In the genomic region with DNA sequence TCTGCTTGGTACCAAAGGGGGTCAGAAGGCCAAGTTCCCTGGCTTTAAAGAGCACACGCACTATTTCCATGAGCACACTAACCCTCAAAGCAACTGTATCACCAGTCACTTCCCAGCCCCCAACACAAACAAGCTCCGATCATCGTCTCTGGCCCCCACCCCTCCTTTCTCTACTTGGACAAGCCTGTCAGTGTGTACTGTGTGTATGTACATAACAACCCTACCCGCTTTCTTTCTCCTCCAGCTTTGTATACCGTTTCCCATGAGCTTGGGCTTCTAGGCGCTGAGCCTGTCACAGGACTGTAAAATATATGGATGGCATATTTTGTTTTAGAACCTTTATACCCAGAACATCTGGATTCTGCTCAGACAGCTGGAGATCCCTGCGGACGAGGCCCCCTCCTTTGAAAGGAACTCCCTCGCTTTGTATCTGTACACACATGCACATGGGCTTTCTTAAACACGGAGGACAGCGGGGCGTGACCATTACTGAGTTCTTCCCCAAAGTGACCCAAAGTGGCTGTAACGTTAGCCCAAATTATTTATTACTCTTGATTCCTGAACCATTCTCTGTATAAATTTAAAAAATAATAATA, we compare ENCODE assay signal across 9 mouse cellular contexts.
DNase-seq lines count a peak whose midpoint lies in the region; ATAC-seq and TF ChIP-seq lines count a peak whose summit lies in the region.
"Had no signal": no experiment of that assay in that cellular context is flagged by ENCODE, and none has a peak within 500 bp of the region (broad histone marks: within the 10 kb centered on the region; RNA-seq: fewer than 3 reads in every experiment).

No protein-coding gene starts in this region.

- TF ChIP-seq CTCF in ES-Bruce4 (IDR thresholded peaks at IDR 0.05; ENCODE audit: low read depth, low read length), result no peak

- no peak for DNase-seq in kidney, postnatal 10 days
- peak; percentile 54 for DNase-seq in embryonic facial prominence, embryonic 14.5 days (ENCODE audit: low spot score)
- no peak for DNase-seq in frontal cortex, postnatal 25 days (ENCODE audit: low spot score in 2 of 2)
- DNase-seq in testis, postnatal 10 days (ENCODE audit: low spot score), result no peak

- H3K36me3 ChIP-seq in kidney, embryonic 15.5 days, result no peaks in the 10 kb centered on the region
- no peaks in the 10 kb centered on the region for H3K36me3 ChIP-seq in ES-Bruce4 (ENCODE audit: control insufficient read depth, insufficient read depth, low read length, poor library complexity, severe bottlenecking)
- no peaks in the 10 kb centered on the region for H3K36me3 ChIP-seq in embryonic facial prominence, embryonic 14.5 days (ENCODE audit: control insufficient read depth, insufficient read depth, low read length)
- H3K36me3 ChIP-seq in limb, embryonic 15.5 days, result no peaks in the 10 kb centered on the region

- H3K27me3 ChIP-seq in kidney, embryonic 15.5 days, result 0 out of 2 replicates have a peak, but pooled peaks cover 7% of the 10 kb centered on the region
- no peaks in the 10 kb centered on the region for H3K27me3 ChIP-seq in ES-Bruce4 (ENCODE audit: control insufficient read depth, insufficient read depth, low read length, poor library complexity, severe bottlenecking)
- no peaks in the 10 kb centered on the region for H3K27me3 ChIP-seq in embryonic facial prominence, embryonic 14.5 days (replicated peaks; ENCODE audit: control insufficient read depth, insufficient read depth, low read length)
- H3K27me3 ChIP-seq in limb, embryonic 15.5 days, result no peaks in the 10 kb centered on the region

- H3K27ac ChIP-seq in kidney, embryonic 15.5 days, result peak overlapping the region; percentile 82
- peak overlapping the region; percentile 35 for H3K27ac ChIP-seq in ES-Bruce4 (ENCODE audit: insufficient read depth, low read length)
- peak overlapping the region; percentile 83 for H3K27ac ChIP-seq in embryonic facial prominence, embryonic 14.5 days (replicated peaks; ENCODE audit: low read depth, low read length)
- H3K27ac ChIP-seq in limb, embryonic 15.5 days, result peak overlapping the region; percentile 86
- H3K27ac ChIP-seq: liver, embryonic 14.5 days had no signal

- WGBS in kidney, embryonic 15.5 days, result 28% methylated on average over 13 of the region's 13 CpGs
- 22% methylated on average over 13 of the region's 13 CpGs for WGBS in embryonic facial prominence, embryonic 14.5 days
- WGBS in limb, embryonic 15.5 days, result 22% methylated on average over 13 of the region's 13 CpGs

- no peak overlapping the region for H3K9ac ChIP-seq in kidney, embryonic 15.5 days
- no peak overlapping the region for H3K9ac ChIP-seq in ES-Bruce4 (ENCODE audit: low read depth, poor library complexity, severe bottlenecking)
- no peak overlapping the region for H3K9ac ChIP-seq in embryonic facial prominence, embryonic 14.5 days (ENCODE audit: low read depth, low read length)
- H3K9ac ChIP-seq in limb, embryonic 15.5 days, result no peak overlapping the region
- H3K9ac ChIP-seq: liver, embryonic 14.5 days had no signal

- H3K4me3 ChIP-seq in kidney, embryonic 15.5 days (replicated peaks), result no peak overlapping the region
- no peak overlapping the region for H3K4me3 ChIP-seq in ES-Bruce4 (ENCODE audit: low read depth, low read length)
- H3K4me3 ChIP-seq in embryonic facial prominence, embryonic 14.5 days (ENCODE audit: low read depth, low read length), result no peak overlapping the region
- H3K4me3 ChIP-seq in limb, embryonic 15.5 days, result no peak overlapping the region

- H3K4me2 ChIP-seq in kidney, embryonic 15.5 days, result peak overlapping the region; percentile 36
- peak overlapping the region; percentile 35 for H3K4me2 ChIP-seq in embryonic facial prominence, embryonic 14.5 days (ENCODE audit: low read depth, low read length)
- peak overlapping the region; percentile 34 for H3K4me2 ChIP-seq in limb, embryonic 15.5 days

- no peak for TF ChIP-seq POLR2A in ES-Bruce4 (IDR thresholded peaks at IDR 0.05; ENCODE audit: insufficient read depth, low read length)

- no peak for TF ChIP-seq EP300 in ES-Bruce4 (IDR thresholded peaks at IDR 0.05; ENCODE audit: insufficient read depth, low read depth, low read length)

- no peaks in the 10 kb centered on the region for H3K9me3 ChIP-seq in kidney, embryonic 15.5 days (replicated peaks)
- no peaks in the 10 kb centered on the region for H3K9me3 ChIP-seq in ES-Bruce4 (replicated peaks; ENCODE audit: control insufficient read depth, insufficient read depth, low read length, poor library complexity, severe bottlenecking)
- H3K9me3 ChIP-seq in embryonic facial prominence, embryonic 14.5 days (ENCODE audit: control insufficient read depth, low read length), result no peaks in the 10 kb centered on the region
- H3K9me3 ChIP-seq in limb, embryonic 15.5 days, result no peaks in the 10 kb centered on the region

- ATAC-seq in kidney, embryonic 15.5 days (replicated peaks; ENCODE audit: low FRiP score), result peak; percentile 55
- ATAC-seq in embryonic facial prominence, embryonic 14.5 days (ENCODE audit: low read depth), result peak; percentile 46
- ATAC-seq in limb, embryonic 15.5 days (ENCODE audit: insufficient number of reproducible peaks, low FRiP score, low TSS enrichment, low read depth), result no peak
- ATAC-seq in activated CD4-positive, CD25-positive, alpha-beta regulatory T cell, adult 4 months, result no peak

- H3K4me1 ChIP-seq in kidney, embryonic 15.5 days, result peaks cover 45% of the 10 kb centered on the region
- peaks cover 8% of the 10 kb centered on the region for H3K4me1 ChIP-seq in ES-Bruce4 (ENCODE audit: control insufficient read depth, insufficient read depth, low read length)
- H3K4me1 ChIP-seq in embryonic facial prominence, embryonic 14.5 days (ENCODE audit: control insufficient read depth, insufficient read depth, low read length), result peaks cover 46% of the 10 kb centered on the region
- H3K4me1 ChIP-seq in limb, embryonic 15.5 days, result peaks cover 49% of the 10 kb centered on the region

Comparison
In these comparisons a context has a peak if more than half of its experiments do, and no peak if none do; other contexts are left out.
1. ATAC-seq: peak in kidney, embryonic 15.5 days (single experiment) and embryonic facial prominence, embryonic 14.5 days (single experiment); none in limb, embryonic 15.5 days (single experiment) and activated CD4-positive, CD25-positive, alpha-beta regulatory T cell, adult 4 months (single experiment).
2. H3K27ac ChIP-seq: peak in every context shown above with its lines; median percentile 86 in limb, embryonic 15.5 days; 83 in embryonic facial prominence, embryonic 14.5 days; 82 in kidney, embryonic 15.5 days; 35 in ES-Bruce4.
3. Peak in every context shown above with its lines, with median percentiles within 50 percentile points of each other: H3K4me2 ChIP-seq.